Mouse (Mus musculus): ENCODE results near the gene Ptprh.

GRCm38 (mm10) chr7:4526341-4527301, 77.2 kb downstream of the Ptprh start:
- TF ChIP-seq CTCF (IDR thresholded peaks at IDR 0.05; ENCODE audit: borderline replicate concordance, insufficient read depth, low read length) = peak; percentile 55
- peak; percentile 52; the same call in 1 of the 2 replicates for TF ChIP-seq POLR2A (IDR thresholded peaks at IDR 0.05; ENCODE audit: low read depth, low read length)
